Mouse (Mus musculus) T-cell, adult 2 months (primary cell): ENCODE data around the gene Nadk2.
A peak's percentile ranks its signal among the peaks of the same experiment; 100 is the strongest.

ENCODE experiments used
- DNase-seq: peaks from one replicate; pipeline ENCODE4 v3.0.0; 2022; ENCODE audit warnings: low spot score

Nadk2 gene

GRCm38 (mm10) chr15:9070912-9071555, at the start of gene Nadk2:
Nadk2 (plus strand) TSS chr15:9071260.
- peak; percentile 97 for DNase-seq

DNA sequence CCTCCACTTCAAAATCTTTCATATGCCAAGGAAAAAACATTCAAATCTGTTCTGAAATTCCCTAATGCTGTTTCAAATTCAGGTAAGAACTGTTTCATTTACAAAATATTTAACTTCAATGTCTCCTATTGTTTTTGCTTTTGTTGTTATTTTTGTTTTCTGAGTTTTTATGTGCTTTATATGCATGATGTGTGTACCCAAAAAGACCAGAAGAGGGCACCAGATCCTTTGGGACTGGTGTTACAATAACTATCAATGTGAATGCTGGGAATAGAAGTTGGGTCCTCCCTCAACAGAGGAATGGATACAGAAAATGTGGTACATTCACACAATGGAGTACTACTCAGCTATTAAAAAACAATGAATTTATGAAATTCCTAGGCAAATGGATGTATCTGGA, 15.4 kb upstream of the Nadk2 start:
- no peak for DNase-seq

- no peak for DNase-seq
Observed at GRCm38 (mm10) chr15:9059856-9060255, 11.2 kb upstream of the Nadk2 start.

DNA sequence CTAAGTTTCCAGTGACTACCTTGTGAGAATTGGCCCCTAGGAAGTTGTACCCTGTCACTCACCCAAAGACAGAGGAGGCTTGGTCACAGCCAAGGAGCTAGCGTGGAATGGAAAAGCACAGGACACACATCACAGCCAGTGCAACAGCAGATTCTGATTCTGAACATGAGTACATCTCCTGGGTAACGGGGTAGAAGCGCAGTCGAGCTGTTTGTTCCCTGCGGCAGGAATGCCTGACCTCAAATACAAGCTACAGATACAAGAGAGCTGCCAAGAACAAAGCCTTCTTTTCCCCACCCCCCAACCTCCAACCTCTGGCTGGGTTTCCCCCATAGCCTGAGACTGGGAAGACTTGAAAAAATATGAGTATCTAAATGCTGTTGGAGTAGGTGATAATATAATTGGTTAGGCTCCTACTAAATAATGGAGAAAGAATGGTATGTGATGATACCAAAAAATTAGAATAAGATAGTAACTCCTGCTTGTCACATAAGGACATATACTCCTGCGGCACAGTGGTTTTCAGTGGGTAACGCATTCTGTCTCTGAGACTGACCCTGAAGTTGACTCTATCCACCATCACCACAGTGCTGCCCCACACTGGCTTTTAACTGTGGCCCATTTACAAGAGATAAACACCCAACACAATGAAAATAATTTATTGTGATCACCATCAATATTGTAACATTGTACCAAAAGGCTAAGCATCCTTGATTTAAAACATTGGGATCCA, 9.7 kb upstream of the Nadk2 start:
- no peak for DNase-seq

GRCm38 (mm10) chr15:9068881-9069280, 2.2 kb upstream of the Nadk2 start:
- no peak for DNase-seq

DNA sequence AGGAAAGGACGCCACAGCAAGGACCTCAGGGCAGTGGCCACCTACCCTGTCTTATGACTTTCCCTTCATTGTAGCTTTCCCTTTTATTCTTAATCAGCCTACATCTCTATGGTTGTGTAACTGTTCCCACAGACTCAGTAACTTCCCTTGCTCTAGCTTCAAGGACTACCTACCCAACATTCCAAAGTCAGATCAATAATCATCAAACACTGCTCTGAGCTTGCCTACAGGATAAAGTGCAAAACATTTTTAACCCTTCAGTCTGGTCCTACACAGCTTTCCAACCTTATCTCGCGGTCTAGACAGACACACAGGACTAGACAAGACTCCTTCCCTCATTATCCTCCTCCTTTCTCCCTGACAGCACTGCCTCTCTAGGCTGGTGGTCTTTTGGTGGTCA, 707 bp upstream of the Nadk2 start:
- no peak for DNase-seq

DNA sequence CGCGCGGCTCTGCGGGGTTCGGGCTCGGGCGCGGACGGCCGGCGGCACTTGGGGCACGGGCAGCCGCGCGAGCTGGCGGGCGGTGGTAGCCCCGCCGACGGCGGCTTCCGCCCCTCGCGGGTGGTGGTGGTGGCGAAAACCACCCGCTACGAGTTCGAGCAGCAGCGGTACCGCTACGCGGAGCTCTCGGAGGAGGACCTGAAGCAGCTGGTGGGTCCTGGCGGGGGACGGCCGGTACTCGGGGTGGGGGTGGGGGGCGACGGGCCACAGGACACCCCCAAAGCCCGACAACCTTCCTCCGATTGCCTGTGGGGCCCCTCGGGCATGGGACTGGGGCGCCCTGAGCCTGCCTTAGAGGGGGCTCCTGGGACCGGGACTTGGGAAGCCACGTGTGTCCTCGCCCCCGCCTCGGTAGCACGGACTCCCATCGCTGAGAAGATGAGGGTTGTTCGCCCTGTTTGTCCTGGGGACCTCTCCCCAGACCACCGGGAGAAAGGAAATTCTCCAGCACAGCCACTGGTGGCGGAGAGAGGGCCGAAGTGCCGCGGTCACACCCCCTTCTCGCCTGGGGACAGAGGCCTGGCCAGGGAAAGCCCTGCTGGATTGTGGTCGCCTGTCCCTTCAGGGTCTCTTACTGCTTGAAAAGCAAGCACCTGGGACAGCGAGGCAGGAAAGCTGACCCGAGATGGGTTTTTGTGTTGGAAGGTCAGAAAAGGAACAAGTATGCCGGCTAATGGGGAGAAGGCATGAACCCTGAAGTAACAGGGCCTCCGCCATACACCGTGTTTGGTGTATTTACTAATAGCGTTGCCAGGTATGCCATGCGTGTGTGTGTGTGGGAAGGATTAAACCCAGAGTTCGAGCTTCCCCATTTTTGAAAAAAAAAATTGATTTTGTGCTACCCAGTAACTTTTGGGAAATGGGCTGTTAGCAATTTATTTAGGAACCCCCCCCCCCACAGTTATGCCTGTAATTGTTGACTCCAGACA, 790 bp downstream of the Nadk2 start:
- peak; percentile 65 for DNase-seq

- peak; percentile 10 for DNase-seq
Observed at GRCm38 (mm10) chr15:9072630-9073029, 1.6 kb downstream of the Nadk2 start.

GRCm38 (mm10) chr15:9073067-9073608, 2.1 kb downstream of the Nadk2 start:
- no peak for DNase-seq

DNA sequence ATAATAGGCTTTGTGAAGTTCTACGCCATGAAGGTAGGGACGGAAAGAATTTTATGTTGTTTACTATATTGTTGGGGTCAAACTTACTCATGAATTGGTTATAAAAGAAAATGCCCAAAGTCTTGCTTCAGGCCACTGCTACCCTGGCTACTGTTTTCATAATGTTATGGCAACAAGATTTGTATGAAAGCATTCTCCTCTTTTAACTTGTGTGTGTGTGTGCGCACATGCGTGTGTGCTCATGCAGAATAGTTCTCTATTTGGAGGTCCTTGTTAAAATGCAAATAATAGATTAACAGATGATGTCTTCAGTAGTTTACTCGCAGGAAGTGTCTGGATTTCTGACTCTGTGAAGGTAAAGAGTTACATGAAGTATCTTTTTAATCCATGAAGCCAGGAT, 2.6 kb downstream of the Nadk2 start:
- no peak for DNase-seq

DNA sequence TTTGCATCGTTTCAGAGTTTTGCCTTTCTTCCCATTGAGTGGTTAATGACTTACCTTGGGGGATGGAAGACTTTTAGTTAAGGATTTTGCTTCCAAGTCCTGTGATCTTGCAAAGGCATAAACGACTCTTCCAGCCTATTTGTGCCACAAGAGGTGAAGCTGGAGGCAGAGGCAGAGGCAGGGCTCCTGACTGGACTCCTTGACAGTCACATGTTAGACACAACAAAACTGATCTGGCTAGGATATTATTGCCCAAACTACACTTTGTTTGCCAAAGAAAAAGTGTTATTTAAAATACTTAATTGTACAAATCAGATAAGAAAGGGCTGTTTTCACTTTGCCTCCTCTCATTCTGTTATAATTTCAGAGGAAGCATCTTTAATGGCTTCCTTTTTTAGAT, 3.1 kb downstream of the Nadk2 start:
- DNase-seq: no peak

GRCm38 (mm10) chr15:9074671-9075070, 3.6 kb downstream of the Nadk2 start:
- DNase-seq: no peak

DNA sequence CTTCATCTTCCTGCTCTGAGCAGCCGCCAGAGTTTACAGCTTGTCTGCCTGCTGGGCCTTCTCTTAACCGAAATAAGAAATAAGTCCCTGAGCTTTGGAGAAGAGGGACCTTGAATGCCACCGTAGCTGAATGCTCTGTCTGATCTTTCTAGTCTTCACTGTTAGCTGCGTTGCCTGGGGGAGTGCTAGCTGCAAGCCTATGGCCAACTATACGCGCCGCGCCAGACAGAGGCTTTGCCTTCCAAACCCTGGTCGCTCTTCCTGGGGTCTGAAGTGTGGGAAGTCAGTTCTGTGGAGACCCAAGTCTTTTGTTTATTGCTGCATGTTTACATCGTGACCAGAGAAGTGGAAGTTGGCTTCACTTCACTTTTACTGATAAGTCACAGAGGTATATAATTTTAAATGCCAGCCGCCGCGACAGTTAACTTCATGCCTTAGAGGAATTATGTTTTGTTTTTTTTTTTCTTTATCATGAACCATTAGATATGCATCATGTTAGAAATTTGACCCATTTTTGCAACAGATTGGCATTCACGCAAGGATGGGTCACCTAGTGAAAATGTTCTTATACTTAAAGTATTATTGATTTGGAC, 4.6 kb downstream of the Nadk2 start:
- no peak for DNase-seq

DNA sequence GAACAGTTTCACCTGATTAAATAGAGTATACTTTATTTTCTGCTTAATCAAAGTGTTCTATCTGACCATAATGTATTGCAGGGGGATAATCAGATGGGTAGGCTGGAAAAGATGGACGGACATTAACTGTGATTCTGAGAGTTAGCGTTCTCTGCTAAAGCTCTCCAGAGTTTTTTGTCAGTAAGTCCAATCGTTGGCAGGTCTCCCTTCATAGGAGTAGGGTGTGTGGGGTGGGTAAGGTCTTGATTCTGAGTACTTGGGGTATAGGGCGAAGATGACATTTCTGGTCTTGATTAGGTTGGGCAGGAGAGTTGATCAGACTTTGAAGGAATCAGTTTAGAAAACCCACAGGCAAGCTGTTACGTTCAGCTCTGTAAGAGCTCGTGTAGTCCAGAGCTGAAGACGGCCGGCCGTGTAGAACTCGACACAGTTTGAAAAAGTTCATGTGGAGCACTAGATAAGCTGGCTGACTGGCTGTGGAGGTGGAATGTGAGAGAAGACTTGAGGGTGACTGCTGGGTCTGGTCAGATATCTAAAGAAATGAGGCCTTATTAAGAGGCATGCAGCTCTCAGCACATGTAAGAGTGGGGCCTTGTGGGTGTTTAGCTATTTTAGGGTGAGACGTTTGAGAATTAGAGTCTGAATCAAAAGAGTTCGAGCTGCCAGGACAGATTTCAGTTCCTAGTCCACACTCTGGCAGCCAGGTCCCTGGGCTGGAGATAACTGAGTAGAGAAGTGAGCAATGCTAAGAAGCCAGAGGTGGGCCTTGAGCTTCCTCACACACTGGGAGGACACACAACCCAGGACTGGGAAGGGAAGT, 7.6 kb downstream of the Nadk2 start:
- no peak for DNase-seq

DNA sequence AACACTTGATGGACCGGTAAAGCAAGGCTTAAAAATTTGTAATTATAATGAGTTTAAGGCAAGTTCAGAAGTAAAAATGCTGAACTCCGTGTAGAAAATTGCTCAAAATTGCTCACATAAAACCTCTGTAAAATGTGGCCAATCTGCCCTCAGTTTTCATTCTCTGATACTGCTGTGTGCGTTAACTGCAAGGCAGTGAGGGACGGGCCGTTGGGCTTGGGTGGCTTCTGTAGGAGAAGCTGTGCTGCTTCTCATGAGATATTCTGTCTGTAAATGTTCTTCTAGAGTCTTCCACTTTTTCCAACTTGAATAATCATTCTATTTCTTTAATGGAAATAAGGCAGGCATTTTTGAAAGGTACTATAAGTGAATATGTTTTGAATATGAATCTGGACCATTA, 8.6 kb downstream of the Nadk2 start:
- DNase-seq: no peak

GRCm38 (mm10) chr15:9080206-9080605, 9.1 kb downstream of the Nadk2 start:
- no peak for DNase-seq

GRCm38 (mm10) chr15:9081294-9081693, 10.2 kb downstream of the Nadk2 start:
- DNase-seq: no peak

DNA sequence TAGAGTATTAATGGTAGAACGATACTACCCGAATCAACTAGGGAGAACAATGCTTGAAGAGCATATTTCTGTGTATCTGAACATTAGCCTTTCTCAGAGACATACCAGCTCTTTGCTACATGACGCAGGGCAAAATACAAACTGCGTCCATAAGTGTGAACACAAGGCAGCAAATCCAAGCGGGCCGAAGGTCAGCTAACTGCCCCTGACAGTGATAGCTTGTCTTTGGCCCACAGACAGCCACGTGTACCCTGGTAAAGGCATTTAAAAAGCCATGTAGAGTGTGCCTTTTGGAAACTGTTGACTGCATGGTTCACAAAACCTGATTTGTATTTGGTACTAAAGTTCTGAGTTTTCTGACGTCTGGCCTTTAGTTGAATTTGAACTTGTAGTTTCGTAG, 11.7 kb downstream of the Nadk2 start:
- DNase-seq: no peak

GRCm38 (mm10) chr15:9086813-9087212, 15.8 kb downstream of the Nadk2 start:
- DNase-seq: no peak

DNA sequence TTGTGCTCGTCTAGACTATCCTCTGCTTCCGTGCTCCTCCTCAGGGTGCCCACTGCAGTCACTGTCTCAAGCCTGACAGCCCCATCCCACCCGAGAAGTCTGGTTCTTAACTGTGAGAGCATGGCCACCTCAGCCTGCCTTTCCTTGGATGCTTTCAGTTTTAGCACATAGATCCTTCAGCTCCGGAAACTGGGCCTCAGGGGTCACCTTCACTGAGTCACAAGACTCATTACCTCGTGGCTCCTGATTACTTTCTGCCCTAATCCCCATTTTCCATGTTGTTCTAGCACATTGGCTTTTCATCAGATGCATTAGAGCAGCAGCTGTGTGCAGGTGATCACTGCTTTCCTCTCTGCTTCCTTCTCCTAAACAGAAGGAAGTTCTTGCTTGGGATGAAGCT, 16.4 kb downstream of the Nadk2 start:
- no peak for DNase-seq
